Mouse (Mus musculus) subcutaneous adipose tissue, adult 2 months (tissue): Measurements from ENCODE around the gene Tmem45a2. TPM values are rescaled to one million over a fixed set of nuclear protein-coding genes. Genes with fewer than 3 reads are reported as not detected.

ENCODE experiments used
- polyA plus RNA-seq: library from polyadenylated mRNA; depleted of rRNA; stranded (reverse); fragments of >200 nt; gene quantifications from 2 replicates; pipeline ENCODE4 v1.2.3, GENCODE M21; 2012; ENCODE audit warnings: low replicate concordance; rRNA removed

Tmem45a2 gene
- polyA plus RNA-seq = not detected in 2 replicates

DNA sequence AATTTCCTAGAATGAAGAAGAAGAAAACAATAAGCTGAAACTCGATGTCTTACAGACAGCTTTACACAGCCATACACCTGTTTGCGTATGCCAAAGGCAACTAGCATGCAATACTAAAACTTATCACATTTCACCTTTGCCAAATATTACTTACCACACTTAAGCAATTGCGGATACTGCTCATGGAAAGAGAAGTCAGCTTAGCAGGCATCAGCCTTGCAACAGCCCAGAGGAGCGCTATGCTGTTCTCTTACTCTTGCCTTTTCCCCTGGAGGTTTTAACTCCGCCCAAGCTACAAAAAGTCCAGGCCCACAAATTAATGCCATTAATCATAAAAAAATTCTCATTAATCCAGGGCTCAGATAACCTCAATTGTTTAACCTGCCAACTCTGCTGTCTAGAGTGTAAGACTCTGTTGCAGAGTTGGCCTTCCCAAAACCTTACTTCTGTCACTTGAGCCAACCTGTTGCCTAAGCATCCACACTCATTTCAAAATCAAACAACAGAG lies at the start of gene Tmem45a2:
TSS of gene Tmem45a2 (minus strand) at position 241 of the 508 bp plus-strand sequence.

Other genes starting within 250 kb of the Tmem45a2 start
- 3.1 and 10.8 TPM in 2 replicates for gene Tmem45a, start 185.2 kb downstream of the Tmem45a2 start, polyA plus RNA-seq
- not detected in 2 replicates for gene Lnp1, start 143.3 kb downstream of the Tmem45a2 start, polyA plus RNA-seq
- 13.1 and 14.6 TPM in 2 replicates for gene Tomm70a, start 50.3 kb upstream of the Tmem45a2 start, polyA plus RNA-seq
- 27.7 and 31.3 TPM in 2 replicates for gene Nit2, start 96.0 kb upstream of the Tmem45a2 start, polyA plus RNA-seq
- gene Tbc1d23, start 160.1 kb upstream of the Tmem45a2 start, polyA plus RNA-seq = 15.7 and 16.0 TPM in 2 replicates
- not detected in 2 replicates for gene Tmem30c, start 221.5 kb upstream of the Tmem45a2 start, polyA plus RNA-seq